Mouse (Mus musculus) urinary bladder, postnatal 14 days (tissue): ENCODE data around the gene Marveld2.

Experiments
- DNase-seq: peaks from one replicate; pipeline ENCODE4 v3.0.0; 2021; ENCODE audit warnings: low spot score

Marveld2 gene

GRCm38 (mm10) chr13:100600317-100600716, 16.5 kb downstream of the Marveld2 start:
- DNase-seq: peak; percentile 41

DNA sequence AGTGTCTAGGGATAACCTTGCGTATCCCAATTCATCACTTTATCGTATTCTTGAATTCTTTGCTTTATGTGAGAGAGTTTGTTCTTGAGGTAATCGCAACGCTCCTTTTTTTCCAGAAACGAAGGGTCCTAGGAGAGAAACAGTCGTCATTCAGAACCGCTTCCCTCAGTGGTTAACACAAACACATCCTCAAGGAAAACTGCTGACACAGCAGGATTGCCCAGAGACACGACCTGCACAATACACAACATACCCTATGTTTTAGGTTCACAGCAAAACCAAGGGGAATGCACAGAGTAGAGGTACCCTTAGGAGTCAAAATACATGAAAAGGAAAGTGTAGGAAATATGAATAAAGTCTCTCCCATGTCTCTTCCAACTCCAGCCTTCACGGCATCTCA, 19.5 kb downstream of the Marveld2 start:
- DNase-seq: no peak

DNA sequence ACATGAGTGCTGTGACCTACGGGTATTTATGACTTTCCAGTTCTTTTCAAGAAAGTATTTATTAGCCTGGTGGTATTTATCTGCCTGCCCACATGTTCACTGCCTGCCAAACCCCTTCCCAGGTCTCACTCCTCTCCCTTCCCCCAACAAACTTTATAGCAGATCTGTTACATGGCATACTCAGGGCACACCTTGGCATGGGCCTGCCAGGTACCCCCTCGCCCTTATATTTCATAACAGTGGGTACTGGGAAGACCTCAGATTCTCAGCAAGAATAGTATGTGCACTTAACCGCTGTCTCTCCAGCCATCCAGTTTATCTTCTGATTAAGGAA, 21.3 kb downstream of the Marveld2 start:
- no peak for DNase-seq

GRCm38 (mm10) chr13:100594838-100595551, 21.8 kb downstream of the Marveld2 start:
- DNase-seq: no peak

DNA sequence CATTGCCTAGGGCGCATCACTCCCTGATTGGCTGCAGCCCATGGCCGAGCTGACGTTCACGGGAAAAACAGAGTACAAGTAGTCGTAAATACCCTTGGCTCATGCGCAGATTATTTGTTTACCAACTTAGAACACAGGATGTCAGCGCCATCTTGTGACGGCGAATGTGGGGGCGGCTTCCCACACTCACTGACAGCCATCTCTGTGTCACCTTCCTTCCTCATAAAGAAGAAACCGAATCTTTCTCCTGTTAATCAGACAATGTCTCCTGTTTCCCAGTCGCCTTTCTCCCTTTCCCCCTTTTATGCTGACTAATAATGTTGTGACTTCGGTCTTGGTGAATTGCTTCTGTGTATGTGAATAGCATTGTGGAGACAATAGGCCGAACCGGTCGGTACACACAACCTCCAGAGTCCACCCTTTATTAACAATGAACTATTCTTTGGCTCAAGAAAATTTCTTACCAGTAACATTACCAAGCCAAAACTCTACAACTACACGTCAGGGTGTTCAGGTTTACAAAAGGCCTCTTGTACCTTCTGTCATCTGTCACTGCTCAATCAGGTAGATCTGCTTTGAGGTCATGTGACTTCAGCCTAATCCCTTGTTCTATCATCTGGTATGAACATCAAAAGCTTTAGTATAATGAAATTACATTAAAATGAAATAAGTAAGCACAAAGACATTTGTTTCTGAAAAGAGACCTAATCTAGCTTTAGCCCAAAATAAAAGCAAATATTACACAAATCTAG, 22.6 kb downstream of the Marveld2 start:
- DNase-seq: no peak

DNA sequence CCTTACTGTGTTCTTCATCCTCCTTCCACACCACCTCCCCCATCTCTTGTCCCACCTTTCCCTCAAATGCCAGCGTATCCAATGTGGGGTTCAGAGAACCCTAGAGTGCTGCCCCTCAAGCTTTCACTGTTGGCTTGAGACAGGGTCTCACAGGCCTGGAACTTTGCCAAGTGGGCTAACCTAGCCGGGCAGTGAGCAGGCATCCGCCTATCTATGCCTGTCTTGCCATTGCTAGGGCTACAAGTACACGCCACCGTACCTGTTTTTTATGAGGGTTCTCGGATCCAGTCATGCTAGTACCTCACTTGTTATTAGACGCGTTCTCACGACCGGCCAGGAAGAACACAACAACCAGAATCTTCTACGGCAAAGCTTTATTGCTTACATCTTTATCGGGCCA, 28.1 kb downstream of the Marveld2 start:
- no peak for DNase-seq

GRCm38 (mm10) chr13:100582144-100582543, 34.6 kb downstream of the Marveld2 start:
- DNase-seq: peak; percentile 20

DNA sequence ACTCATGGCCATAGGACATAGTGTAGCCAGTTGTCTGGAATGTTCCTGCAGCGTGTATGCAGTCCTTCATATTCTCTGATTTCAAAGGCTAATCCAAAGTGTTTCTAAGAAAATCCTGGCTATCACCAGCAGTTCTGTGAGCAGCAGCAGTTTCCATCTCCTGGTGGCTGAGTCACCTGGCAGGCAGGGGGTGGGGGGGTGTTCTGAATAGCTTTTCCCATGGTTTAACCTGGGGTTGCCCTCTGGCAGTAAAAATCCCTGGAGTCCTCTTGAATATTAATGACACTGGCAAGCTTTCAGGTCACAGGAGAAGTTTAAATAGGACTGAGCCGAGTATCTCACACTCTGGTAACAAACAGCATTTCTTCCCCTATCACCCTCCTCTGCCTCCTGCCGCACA, 35.1 kb downstream of the Marveld2 start:
- DNase-seq: no peak

GRCm38 (mm10) chr13:100579951-100580350, 36.8 kb downstream of the Marveld2 start:
- DNase-seq: no peak

DNA sequence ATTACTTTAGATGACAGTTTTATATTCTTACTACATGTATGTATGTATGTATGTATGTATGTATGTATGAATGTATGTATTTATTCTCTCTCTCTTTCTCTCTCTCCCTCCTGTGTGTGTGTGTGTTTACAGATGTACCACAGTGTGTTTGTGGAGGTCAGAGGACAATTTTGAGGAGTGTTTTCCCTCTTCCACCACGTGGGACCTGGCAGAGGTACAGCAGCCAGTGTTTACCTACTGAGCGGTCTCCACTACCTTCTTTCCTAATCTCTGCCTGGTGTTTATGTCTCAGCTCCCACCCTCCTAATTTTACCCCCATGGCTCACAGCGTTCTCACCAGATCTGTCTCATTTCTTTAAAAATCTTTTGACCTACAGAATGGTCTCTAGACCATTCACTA, 37.6 kb downstream of the Marveld2 start:
- no peak for DNase-seq

DNA sequence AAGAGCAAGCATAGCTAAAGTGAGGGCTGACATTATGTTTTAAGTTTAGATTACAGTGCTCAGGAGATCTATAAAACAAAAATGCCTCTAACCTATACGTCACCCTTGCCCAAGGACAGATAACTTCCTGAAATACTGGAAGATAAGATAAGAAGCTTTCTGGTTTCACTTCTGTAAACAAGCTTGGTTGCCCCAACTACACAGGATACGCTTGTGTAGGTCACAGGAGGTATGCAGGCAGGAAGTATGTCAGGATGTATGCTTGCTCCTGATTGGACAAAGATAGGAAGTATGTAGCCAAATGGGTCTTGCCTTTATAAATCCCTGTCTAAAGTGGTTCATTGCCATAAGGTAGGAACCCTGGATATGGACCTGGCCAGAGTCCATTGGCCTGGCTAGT, 40.8 kb downstream of the Marveld2 start:
- no peak for DNase-seq

DNA sequence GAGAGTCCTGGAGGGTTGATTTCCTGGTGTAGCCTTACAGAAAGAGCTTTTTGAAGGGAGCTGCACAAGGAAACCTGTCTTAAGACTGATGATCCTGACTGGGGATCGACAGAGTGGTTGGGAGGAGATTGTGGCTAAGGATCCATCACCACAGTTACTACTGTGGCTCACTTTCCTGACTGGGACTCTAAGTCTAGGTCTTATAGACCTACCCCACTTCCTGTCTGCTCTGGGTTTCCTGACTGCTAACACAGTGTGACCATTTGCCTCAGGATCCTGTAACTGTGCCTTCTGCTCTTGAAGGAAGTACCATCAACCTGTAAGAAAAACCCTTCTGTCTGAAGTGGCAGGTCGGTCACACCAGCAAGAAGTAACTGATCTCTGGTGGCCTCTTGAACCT, 46.1 kb downstream of the Marveld2 start:
- DNase-seq: no peak

GRCm38 (mm10) chr13:100568359-100568758, 48.4 kb downstream of the Marveld2 start:
- no peak for DNase-seq

DNA sequence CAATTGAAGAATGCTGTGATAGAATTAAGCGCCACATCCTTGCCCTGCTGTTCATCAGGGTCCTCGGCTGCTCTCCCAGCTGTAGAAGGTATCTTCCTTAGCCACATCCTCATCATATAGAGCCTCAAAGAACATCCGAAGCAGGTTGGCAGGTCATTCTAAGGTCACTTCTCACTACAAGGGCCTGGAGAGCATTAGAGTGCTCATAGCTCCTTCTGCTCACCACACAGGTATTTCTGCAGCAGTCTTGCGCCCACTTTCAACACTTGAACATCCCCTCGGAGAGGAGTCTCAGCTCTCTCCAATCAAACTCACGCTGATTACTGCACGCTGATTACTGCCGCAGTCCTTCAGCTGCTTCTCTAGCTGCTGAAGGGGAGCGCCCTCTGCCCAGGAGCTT, 57.3 kb downstream of the Marveld2 start:
- DNase-seq: no peak

GRCm38 (mm10) chr13:100557011-100557410, 59.8 kb downstream of the Marveld2 start:
- no peak for DNase-seq

- no peak for DNase-seq
These were observed 63.7 kb downstream of the Marveld2 start for GRCm38 (mm10) chr13:100553042-100553437.

DNA sequence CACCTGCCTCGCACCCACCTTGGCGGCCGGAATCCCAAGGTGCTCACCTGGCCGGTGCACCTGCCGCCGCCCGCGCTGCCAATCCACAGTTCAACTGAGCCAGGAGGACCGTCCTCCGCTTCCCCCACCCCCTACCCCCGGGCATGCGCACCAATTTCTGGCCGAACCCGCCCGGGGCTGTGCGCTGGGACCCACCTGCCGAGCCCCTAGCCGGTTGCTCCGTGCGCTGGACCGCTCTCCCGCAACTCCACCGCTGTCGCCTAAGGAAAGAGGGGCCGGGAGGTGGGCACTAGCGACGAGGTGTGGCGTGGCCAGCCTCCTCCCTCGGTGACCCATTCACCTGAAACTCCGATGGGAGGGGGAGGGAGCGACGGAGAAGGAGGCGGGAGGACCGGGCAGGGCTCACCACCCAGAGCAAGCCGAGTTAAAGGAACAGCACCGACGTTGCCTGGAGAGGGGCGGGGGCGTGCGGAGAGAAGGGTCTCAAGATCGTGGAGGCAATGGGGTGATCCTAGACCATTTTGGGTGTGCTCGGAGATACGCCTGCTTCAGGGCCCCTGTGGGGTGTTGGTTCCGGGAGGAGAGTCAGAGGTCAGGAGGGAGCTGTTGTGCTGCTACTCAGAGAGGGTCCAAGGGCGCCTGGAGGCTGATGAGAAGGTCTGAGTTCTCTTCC, 64.3 kb downstream of the Marveld2 start, which contains the start of gene Ocln:
Gene Ocln (minus strand): TSS at position 350 of the 673 bp plus-strand sequence.
- DNase-seq: peak; percentile 79

- peak; percentile 9 for DNase-seq
These were observed 64.8 kb downstream of the Marveld2 start for GRCm38 (mm10) chr13:100552009-100552368.

- DNase-seq: peak; percentile 41
These were observed 65.3 kb downstream of the Marveld2 start for GRCm38 (mm10) chr13:100551371-100552008.

- DNase-seq: no peak
These were observed 69.5 kb downstream of the Marveld2 start for GRCm38 (mm10) chr13:100547269-100547668.
